Mouse (Mus musculus): ENCODE measurements around the gene Akp3. TPM values are rescaled to one million over a fixed set of nuclear protein-coding genes. Genes with fewer than 3 reads are reported as not detected.

Akp3 gene
- not detected in 2 replicates for polyA plus RNA-seq (2016; fragmentation: Nextera tagmentation; extraction: Ambion mirVana)

- 63% methylated on average over 6 of the region's 6 CpGs for WGBS (ENCODE audit: insufficient replicate concordance)
- ATAC-seq: no peak
- Histone ChIP-seq H3K36me3 (no peaks in the 10 kb centered on the region), H3K9ac (no peak within 1 kb of the TSS), H3K27ac (no peak within 1 kb of the TSS), H3K4me3 (no peak within 1 kb of the TSS), H3K4me2 (no peak within 1 kb of the TSS), H3K4me1 (no peaks in the 10 kb centered on the region), H3K9me3 (replicated peaks) (no peaks in the 10 kb centered on the region), H3K27me3 (replicated peaks) (peaks cover 54% of the 10 kb centered on the region)
Observed at GRCm38 (mm10) chr1:87124673-87125072, at the start of gene Akp3. Akp3 (plus strand) TSS chr1:87124973.

- WGBS (ENCODE audit: insufficient replicate concordance): 63% methylated on average over 4 of the region's 4 CpGs
- Histone ChIP-seq H3K4me1 (no peaks in the 10 kb centered on the region), H3K9me3 (replicated peaks) (no peaks in the 10 kb centered on the region), H3K4me2 (no peak overlapping the region), H3K27me3 (replicated peaks) (no peaks in the 10 kb centered on the region), H3K4me3 (no peak overlapping the region), H3K27ac (no peak overlapping the region), H3K36me3 (no peaks in the 10 kb centered on the region), H3K9ac (no peak overlapping the region)
- no peak for ATAC-seq
Observed at GRCm38 (mm10) chr1:87086196-87086595, 38.6 kb upstream of the Akp3 start.

GRCm38 (mm10) chr1:87086964-87087363 is 37.8 kb upstream of the Akp3 start:
- Histone ChIP-seq H3K27ac (no peak overlapping the region), H3K27me3 (replicated peaks) (no peaks in the 10 kb centered on the region), H3K4me2 (no peak overlapping the region), H3K4me1 (no peaks in the 10 kb centered on the region), H3K4me3 (no peak overlapping the region), H3K9me3 (replicated peaks) (no peaks in the 10 kb centered on the region), H3K9ac (no peak overlapping the region), H3K36me3 (no peaks in the 10 kb centered on the region)
- ATAC-seq: no peak
- WGBS (ENCODE audit: insufficient replicate concordance): 66% methylated on average over 17 of the region's 17 CpGs

DNA sequence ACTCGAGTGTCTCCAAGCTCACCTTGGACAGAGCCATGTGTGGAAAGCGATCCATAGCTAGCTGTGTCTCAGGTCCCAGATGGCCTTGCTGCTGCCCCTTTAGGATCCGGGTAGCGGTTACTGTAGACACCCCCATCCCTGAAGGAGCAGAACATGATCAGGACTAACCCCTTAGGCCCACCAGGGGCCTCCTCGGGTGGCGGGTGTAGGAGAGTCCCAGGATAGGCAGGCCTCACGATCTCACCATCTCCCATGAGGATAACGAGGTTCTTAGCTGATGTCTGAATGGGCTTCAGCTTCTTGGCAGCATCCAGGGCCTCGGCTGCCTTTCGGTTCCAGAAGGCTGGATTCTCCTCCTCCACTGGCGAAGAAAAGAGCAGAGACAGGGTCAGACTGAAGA is 35.5 kb upstream of the Akp3 start:
- WGBS (ENCODE audit: insufficient replicate concordance): 75% methylated on average over 11 of the region's 11 CpGs
- H3K4me3 ChIP-seq: no peak overlapping the region
- H3K27ac ChIP-seq: no peak overlapping the region
- H3K36me3 ChIP-seq: no peaks in the 10 kb centered on the region
- no peaks in the 10 kb centered on the region for H3K4me1 ChIP-seq
- ATAC-seq: no peak
- H3K9ac ChIP-seq: no peak overlapping the region; the same call in 1 of the 2 replicates
- H3K9me3 ChIP-seq (replicated peaks): no peaks in the 10 kb centered on the region
- H3K4me2 ChIP-seq: no peak overlapping the region
- no peaks in the 10 kb centered on the region for H3K27me3 ChIP-seq (replicated peaks)

GRCm38 (mm10) chr1:87089828-87090227 is 34.9 kb upstream of the Akp3 start, which contains the start of gene Alppl2:
Alppl2 (minus strand) TSS chr1:87089928.
- H3K36me3 ChIP-seq: no peaks in the 10 kb centered on the region
- H3K9ac ChIP-seq: no peak within 1 kb of the TSS; the same call in 1 of the 2 replicates
- no peak for ATAC-seq
- 58% methylated on average over 4 of the region's 4 CpGs for WGBS (ENCODE audit: insufficient replicate concordance)
- H3K4me3 ChIP-seq: no peak within 1 kb of the TSS
- H3K4me2 ChIP-seq: no peak within 1 kb of the TSS
- H3K27me3 ChIP-seq (replicated peaks): no peaks in the 10 kb centered on the region
- H3K9me3 ChIP-seq (replicated peaks): no peaks in the 10 kb centered on the region
- no peak within 1 kb of the TSS for H3K27ac ChIP-seq
- H3K4me1 ChIP-seq: no peaks in the 10 kb centered on the region

DNA sequence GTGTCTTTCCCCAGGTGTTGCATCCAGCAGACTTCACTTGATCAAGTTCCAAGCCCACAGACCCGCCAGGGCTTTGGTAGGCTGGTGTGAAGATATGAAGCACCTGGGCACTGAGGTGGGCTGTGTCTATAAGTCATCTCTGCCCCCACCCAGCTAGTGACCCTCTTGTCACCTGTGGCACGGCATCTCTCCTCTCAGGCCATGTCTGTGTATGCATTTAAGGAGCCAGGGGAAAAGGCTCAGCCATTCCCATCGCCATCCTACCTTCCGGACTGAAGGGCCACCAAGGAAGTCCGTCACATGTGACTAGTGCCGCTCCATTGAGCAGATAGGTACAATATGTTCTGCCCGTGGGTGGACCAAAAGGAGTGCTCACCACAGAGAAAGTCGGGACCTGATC is 29.1 kb upstream of the Akp3 start:
- Histone ChIP-seq H3K27ac (no peak overlapping the region), H3K27me3 (replicated peaks) (peaks cover 16% of the 10 kb centered on the region), H3K9me3 (replicated peaks) (no peaks in the 10 kb centered on the region), H3K4me2 (no peak overlapping the region), H3K4me1 (peaks cover 5% of the 10 kb centered on the region), H3K36me3 (no peaks in the 10 kb centered on the region), H3K9ac (no peak overlapping the region), H3K4me3 (no peak overlapping the region)
- ATAC-seq: no peak
- 57% methylated on average over 8 of the region's 8 CpGs for WGBS (ENCODE audit: insufficient replicate concordance)

- 0 out of 2 replicates have a peak, but pooled peaks have one; percentile 61 for ATAC-seq
- WGBS (ENCODE audit: insufficient replicate concordance): 13% methylated on average over 30 of the region's 30 CpGs
- no peak overlapping the region for H3K4me3 ChIP-seq
- H3K27ac ChIP-seq: no peak overlapping the region
- no peaks in the 10 kb centered on the region for H3K9me3 ChIP-seq (replicated peaks)
- no peak overlapping the region for H3K9ac ChIP-seq
- peaks cover 10% of the 10 kb centered on the region for H3K4me1 ChIP-seq
- no peaks in the 10 kb centered on the region for H3K36me3 ChIP-seq
- peaks cover 16% of the 10 kb centered on the region for H3K27me3 ChIP-seq (replicated peaks)
- peak overlapping the region; percentile 10 for H3K4me2 ChIP-seq
Observed at GRCm38 (mm10) chr1:87098358-87098975, 26.3 kb upstream of the Akp3 start.

- 80% methylated on average over 1 of the region's 1 CpGs for WGBS (ENCODE audit: insufficient replicate concordance)
- H3K27me3 ChIP-seq (replicated peaks): peaks cover 16% of the 10 kb centered on the region
- H3K9me3 ChIP-seq (replicated peaks): no peaks in the 10 kb centered on the region
- H3K36me3 ChIP-seq: no peaks in the 10 kb centered on the region
- peaks cover 6% of the 10 kb centered on the region; the same call in 1 of the 2 replicates for H3K4me1 ChIP-seq
- H3K27ac ChIP-seq: no peak within 1 kb of the TSS
- no peak within 1 kb of the TSS for H3K4me2 ChIP-seq
- no peak within 1 kb of the TSS for H3K4me3 ChIP-seq
- ATAC-seq: no peak
- no peak within 1 kb of the TSS for H3K9ac ChIP-seq
Observed at GRCm38 (mm10) chr1:87101411-87101810, 23.4 kb upstream of the Akp3 start, which contains the start of gene Alpi. Alpi (minus strand) TSS chr1:87101606.

DNA sequence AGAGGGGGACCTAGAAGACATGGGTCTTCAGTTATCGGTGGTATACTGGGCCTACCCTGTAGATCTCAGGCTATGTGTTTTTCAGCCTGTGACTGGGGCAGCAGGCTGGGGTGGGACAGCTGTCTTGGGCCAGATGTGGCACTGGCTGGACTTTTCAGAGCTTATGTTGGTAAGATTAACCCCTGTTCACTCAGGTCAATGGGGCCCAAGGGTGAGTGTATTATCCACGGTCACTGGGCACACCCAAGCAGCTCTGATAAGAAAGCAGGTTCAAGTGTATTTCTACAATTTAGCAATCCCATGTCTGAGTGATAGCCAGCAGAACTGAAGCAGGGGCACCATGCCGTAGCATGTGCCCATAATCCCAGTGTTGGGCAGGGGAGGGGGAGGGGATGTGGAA is 22.7 kb upstream of the Akp3 start:
- Histone ChIP-seq H3K9me3 (replicated peaks) (no peaks in the 10 kb centered on the region), H3K4me2 (no peak overlapping the region), H3K4me1 (0 out of 2 replicates have a peak, but pooled peaks cover 5% of the 10 kb centered on the region), H3K9ac (no peak overlapping the region), H3K4me3 (no peak overlapping the region), H3K36me3 (no peaks in the 10 kb centered on the region), H3K27ac (no peak overlapping the region), H3K27me3 (replicated peaks) (peaks cover 16% of the 10 kb centered on the region)
- no peak for ATAC-seq
- WGBS (ENCODE audit: insufficient replicate concordance): 51% methylated on average over 3 of the region's 3 CpGs

DNA sequence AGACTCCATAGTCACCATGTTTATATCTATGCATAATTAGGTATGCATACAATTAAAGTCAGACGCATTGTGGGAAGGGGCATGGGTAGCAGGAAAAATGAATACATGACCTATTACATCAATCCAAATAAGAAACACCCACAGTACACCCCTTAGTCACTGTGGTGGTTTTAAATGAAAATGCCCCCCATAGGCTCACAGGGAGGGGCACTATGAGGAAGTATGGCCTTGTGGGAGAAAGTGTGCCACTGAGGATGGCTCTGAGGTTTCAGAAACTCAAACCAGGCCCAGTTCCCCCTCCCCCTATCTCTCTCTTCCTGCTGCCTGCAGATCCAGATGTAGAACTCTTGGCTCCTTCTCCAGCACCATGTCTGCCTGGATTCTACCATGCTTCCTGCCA is 20.8 kb upstream of the Akp3 start:
- Histone ChIP-seq H3K4me3 (no peak overlapping the region), H3K27me3 (replicated peaks) (peaks cover 7% of the 10 kb centered on the region), H3K9ac (no peak overlapping the region), H3K27ac (no peak overlapping the region), H3K36me3 (no peaks in the 10 kb centered on the region), H3K4me2 (no peak overlapping the region), H3K9me3 (replicated peaks) (no peaks in the 10 kb centered on the region), H3K4me1 (0 out of 2 replicates have a peak, but pooled peaks cover 5% of the 10 kb centered on the region)
- WGBS (ENCODE audit: insufficient replicate concordance): 81% methylated on average over 1 of the region's 1 CpGs
- ATAC-seq: no peak

DNA sequence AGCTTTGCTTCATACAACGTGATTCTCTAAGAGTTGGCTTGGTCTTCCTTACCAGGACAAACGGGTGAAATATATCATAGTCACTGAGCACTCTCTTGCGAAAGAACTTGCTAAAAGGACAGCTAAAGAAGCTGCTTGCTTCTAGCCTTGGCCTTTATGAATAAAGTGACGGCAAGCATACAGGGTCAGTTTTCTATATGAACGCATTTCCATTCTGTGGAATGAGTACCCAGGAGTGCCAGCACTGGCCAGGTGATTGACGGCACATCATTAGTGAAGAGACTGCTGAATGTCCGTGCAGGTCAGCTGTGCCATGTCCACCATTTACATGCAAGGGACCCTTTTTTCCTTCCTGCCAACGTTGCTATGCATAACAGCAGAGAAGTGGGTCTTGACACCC is 18.2 kb upstream of the Akp3 start:
- Histone ChIP-seq H3K4me2 (no peak overlapping the region), H3K27me3 (replicated peaks) (no peaks in the 10 kb centered on the region; the same call in 1 of the 2 replicates), H3K4me3 (no peak overlapping the region), H3K27ac (no peak overlapping the region), H3K4me1 (0 out of 2 replicates have a peak, but pooled peaks cover 5% of the 10 kb centered on the region), H3K9me3 (replicated peaks) (no peaks in the 10 kb centered on the region), H3K9ac (no peak overlapping the region), H3K36me3 (no peaks in the 10 kb centered on the region)
- WGBS (ENCODE audit: insufficient replicate concordance): 65% methylated on average over 8 of the region's 8 CpGs
- ATAC-seq: no peak

DNA sequence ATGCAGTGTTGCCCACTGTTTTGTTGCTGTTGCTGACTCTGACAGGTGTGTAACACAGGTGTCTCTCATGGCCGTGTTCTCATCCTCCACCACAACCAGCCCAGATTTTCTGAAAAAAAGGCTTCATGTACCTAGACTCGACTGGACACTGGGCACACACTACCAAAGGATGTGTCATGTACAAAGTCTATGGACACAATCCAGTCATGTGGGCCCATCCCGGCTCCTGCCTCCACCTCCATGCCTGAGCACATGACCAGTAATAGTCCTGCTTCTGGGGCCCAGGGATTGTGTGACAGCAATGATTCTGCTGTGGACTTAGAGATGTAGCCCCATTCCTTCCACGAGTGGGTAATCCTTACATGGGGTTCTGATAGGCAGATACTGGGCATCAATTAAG is 16.2 kb upstream of the Akp3 start:
- WGBS (ENCODE audit: insufficient replicate concordance): 74% methylated on average over 4 of the region's 4 CpGs
- H3K27ac ChIP-seq: no peak overlapping the region
- no peak overlapping the region for H3K4me3 ChIP-seq
- ATAC-seq: no peak
- H3K4me2 ChIP-seq: no peak overlapping the region
- H3K4me1 ChIP-seq: no peaks in the 10 kb centered on the region
- no peaks in the 10 kb centered on the region for H3K9me3 ChIP-seq (replicated peaks)
- no peaks in the 10 kb centered on the region for H3K36me3 ChIP-seq
- H3K9ac ChIP-seq: no peak overlapping the region
- no peaks in the 10 kb centered on the region; the same call in 1 of the 2 replicates for H3K27me3 ChIP-seq (replicated peaks)
